Mouse (Mus musculus): ENCODE data around the gene Hist1h2bk. TPM values are rescaled to one million over a fixed set of nuclear protein-coding genes. Genes with fewer than 3 reads are reported as not detected.

The Hist1h2bk gene
- polyA plus RNA-seq, 1 experiment, result 8.2 TPM

DNA sequence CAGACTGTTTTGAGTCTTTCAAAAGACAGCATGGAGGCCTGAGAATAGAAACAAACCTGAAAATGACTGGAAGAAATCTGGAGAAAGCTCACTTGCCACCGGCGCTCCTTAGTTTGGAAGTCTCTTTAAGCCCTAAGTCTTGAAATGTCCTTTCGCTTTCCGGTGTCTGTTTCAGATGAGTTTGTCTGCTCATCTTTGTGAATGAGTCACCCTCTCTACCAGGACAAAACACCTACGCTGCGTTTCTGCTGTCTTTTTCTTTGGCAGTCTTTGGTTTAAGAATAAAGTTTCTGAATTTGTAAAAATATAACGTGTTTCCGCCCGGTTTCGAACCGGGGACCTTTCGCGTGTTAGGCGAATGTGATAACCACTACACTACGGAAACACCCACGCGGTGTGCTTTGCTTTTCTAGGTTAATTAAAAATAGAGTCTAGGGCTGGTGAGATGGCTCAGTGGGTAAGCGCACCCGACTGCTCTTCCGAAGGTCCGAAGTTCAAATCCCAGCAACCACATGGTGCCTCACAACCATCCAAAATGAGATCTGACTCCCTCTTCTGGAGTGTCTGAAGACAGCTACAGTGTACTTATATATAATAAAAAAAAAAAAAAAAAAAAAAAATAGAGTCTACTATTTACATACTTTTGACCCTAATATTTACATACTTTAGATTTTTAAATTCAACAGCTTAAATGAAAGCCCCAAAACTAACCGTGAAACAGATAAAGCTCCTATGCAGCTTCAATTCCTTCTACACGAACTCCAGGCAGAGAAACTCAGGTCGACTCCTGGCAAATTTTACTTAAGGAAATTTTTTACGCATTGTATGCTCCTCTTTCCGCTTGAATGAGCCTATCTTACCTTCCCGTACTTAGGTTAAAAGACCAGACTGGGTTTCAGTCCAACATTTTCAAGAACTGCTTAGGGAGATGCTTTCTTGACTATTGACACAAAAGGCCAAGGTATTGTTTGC, 19.9 kb upstream of the Hist1h2bk start:
- Histone ChIP-seq H3K27me3 (ENCODE audit: control insufficient read depth, insufficient read depth, insufficient read length) (no peaks in the 10 kb centered on the region), H3K4me2 (ENCODE audit: low read depth) (peak overlapping the region; percentile 37), H3K36me3 (ENCODE audit: control insufficient read depth, insufficient read depth) (no peaks in the 10 kb centered on the region), H3ac (ENCODE audit: control insufficient read depth, insufficient read length) (no peak overlapping the region), H3K4me3 (no peak overlapping the region), H3K79me2 (ENCODE audit: control insufficient read depth, insufficient read depth) (no peaks in the 10 kb centered on the region)
- TF ChIP-seq CEBPB (IDR thresholded peaks at IDR 0.05; ENCODE audit: insufficient read depth, poor library complexity, severe bottlenecking) (0 out of 2 replicates have a peak, but pooled peaks have one; percentile 12), REST (IDR thresholded peaks at IDR 0.05; ENCODE audit: insufficient read depth, insufficient read length) (no peak), POLR2A (IDR thresholded peaks at IDR 0.05; ENCODE audit: insufficient read length, low read depth) (no peak), E2F4 (IDR thresholded peaks at IDR 0.05; ENCODE audit: insufficient read depth) (no peak)

DNA sequence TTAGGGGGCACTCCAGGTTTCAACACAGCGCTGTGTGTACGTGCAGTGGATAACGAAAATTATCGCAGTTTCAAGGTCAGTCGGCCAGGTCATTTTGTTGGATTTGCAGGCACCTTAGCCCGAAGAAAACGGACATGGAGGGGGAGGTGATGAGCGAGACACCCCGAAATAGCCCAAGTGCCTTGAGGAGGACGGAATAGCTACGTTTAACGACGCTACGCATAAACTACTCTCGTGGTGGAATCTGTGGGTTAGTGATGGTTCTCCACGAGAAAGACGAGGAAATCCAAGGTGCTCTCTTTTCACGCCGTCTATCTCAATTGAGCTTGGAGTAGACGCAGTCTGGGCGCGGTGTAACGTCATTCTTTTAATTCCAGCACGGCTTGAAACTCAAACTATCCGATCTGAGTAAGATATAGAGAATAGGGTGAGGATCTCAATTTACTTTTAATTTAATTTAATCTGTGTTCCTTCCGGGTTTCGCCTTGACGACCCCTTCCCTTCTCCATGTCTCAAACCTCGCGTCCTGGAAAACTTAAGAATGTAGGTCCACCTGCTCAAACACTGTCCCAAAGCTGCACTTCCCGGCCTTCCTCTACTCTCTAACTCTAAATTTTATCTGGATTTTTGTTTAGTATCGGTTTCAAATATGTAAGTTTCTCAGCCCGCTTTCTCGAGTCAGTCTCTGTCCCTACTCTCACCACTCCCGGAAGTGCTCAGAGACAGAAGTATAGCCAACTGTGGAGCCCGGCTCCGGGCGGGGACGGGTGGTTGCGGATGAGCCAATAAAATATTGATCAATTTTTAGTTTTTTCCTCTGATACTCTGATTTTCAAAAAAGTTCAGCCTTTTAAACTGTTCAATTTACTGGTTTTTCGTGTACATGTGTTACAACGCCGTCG, 15.5 kb upstream of the Hist1h2bk start:
- Histone ChIP-seq H3K79me2 (ENCODE audit: control insufficient read depth, insufficient read depth) (no peaks in the 10 kb centered on the region), H3K4me2 (ENCODE audit: low read depth) (peak overlapping the region; percentile 79), H3K36me3 (ENCODE audit: control insufficient read depth, insufficient read depth) (no peaks in the 10 kb centered on the region), H3K27me3 (ENCODE audit: control insufficient read depth, insufficient read depth, insufficient read length) (no peaks in the 10 kb centered on the region), H3ac (ENCODE audit: control insufficient read depth, insufficient read length) (no peak overlapping the region), H3K4me3 (peak overlapping the region; percentile 52)
- TF ChIP-seq POLR2A (IDR thresholded peaks at IDR 0.05; ENCODE audit: insufficient read length, low read depth), result no peak
- TF ChIP-seq USF1 (IDR thresholded peaks at IDR 0.05; ENCODE audit: low read depth), result no peak

GRCm38 (mm10) chr13:22020901-22021339, 14.8 kb upstream of the Hist1h2bk start:
- TF ChIP-seq E2F4 (IDR thresholded peaks at IDR 0.05; ENCODE audit: insufficient read depth) (peak; percentile 14), MYOG (IDR thresholded peaks at IDR 0.05; ENCODE audit: control insufficient read depth in 1 of 3, insufficient read depth in 1 of 3, insufficient read length in 2 of 3, low read depth in 2 of 3) (no peak)

DNA sequence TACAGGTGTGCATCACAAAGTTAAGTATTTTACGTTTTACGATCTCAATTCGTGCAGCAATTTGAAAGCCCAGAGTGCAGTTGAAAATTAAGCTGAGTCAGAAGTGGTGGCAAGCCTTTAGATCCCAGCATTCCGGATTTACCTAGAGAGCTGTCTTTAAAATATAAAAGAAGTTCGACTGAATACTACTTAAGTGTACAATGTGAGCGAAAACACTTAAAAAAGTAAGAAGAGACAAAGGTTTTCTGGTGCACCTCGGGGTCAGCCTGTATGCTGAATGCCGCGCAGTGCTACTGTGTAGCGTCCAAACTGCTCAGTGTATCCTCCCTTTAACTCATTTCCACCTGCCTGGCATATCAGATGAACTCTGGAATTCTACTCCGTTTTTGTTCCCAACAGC, 14.1 kb upstream of the Hist1h2bk start:
- TF ChIP-seq POLR2A (IDR thresholded peaks at IDR 0.05; ENCODE audit: insufficient read length, low read depth) (no peak), MYOG (IDR thresholded peaks at IDR 0.05; ENCODE audit: control insufficient read depth in 1 of 3, insufficient read depth in 1 of 3, insufficient read length in 2 of 3, low read depth in 2 of 3) (no peak), SRF (IDR thresholded peaks at IDR 0.05; ENCODE audit: control insufficient read depth, insufficient read length, low read depth) (no peak), TCF3 (IDR thresholded peaks at IDR 0.05; ENCODE audit: insufficient read length, low read depth) (no peak), CEBPB (IDR thresholded peaks at IDR 0.05; ENCODE audit: insufficient read depth, poor library complexity, severe bottlenecking) (no peak), TCF12 (IDR thresholded peaks at IDR 0.05; ENCODE audit: insufficient read depth, poor library complexity, severe bottlenecking) (no peak), E2F4 (IDR thresholded peaks at IDR 0.05; ENCODE audit: insufficient read depth) (no peak), MYOD1 (IDR thresholded peaks at IDR 0.05; ENCODE audit: control insufficient read depth in 1 of 3, insufficient read length in 2 of 3, low read depth in 2 of 3) (no peak), USF1 (IDR thresholded peaks at IDR 0.05; ENCODE audit: low read depth) (no peak), MAX (IDR thresholded peaks at IDR 0.05; ENCODE audit: low read depth) (no peak), POLR2AphosphoS2 (IDR thresholded peaks at IDR 0.05; ENCODE audit: insufficient read length, low read depth) (no peak), REST (IDR thresholded peaks at IDR 0.05; ENCODE audit: insufficient read depth, insufficient read length) (no peak)
- H3K4me2 ChIP-seq (ENCODE audit: low read depth), result peak overlapping the region; percentile 79
- no peak overlapping the region for H3ac ChIP-seq (ENCODE audit: control insufficient read depth, insufficient read length)
- peak overlapping the region; percentile 52 for H3K4me3 ChIP-seq
- no peaks in the 10 kb centered on the region for H3K36me3 ChIP-seq (ENCODE audit: control insufficient read depth, insufficient read depth)
- no peaks in the 10 kb centered on the region for H3K27me3 ChIP-seq (ENCODE audit: control insufficient read depth, insufficient read depth, insufficient read length)
- no peaks in the 10 kb centered on the region for H3K79me2 ChIP-seq (ENCODE audit: control insufficient read depth, insufficient read depth)

More at GRCm38 (mm10) chr13:22020901-22021339, 14.8 kb upstream of the Hist1h2bk start:
- Histone ChIP-seq H3ac (ENCODE audit: control insufficient read depth, insufficient read length) (no peak overlapping the region), H3K79me2 (ENCODE audit: control insufficient read depth, insufficient read depth) (no peaks in the 10 kb centered on the region), H3K27me3 (ENCODE audit: control insufficient read depth, insufficient read depth, insufficient read length) (no peaks in the 10 kb centered on the region), H3K36me3 (ENCODE audit: control insufficient read depth, insufficient read depth) (no peaks in the 10 kb centered on the region), H3K4me3 (peak overlapping the region; percentile 52), H3K4me2 (ENCODE audit: low read depth) (peak overlapping the region; percentile 79)

DNA sequence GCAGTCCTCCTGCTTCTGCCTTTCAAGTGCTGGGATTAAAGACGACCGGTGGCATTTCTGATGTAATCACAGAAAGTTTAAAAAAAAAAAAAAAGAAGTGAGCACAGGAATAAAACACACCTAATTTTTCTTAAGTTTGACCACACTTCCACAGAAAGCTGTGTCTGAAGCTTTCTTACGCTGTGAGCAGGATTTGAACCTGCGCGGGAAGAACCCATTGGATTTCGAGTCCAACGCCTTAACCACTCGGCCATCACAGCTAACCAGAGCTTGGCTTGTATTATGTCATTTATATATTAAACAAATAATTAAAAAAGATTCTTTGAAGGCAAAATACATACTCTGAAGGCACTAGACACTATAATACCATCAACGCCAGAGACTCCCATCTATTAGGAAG, 13.4 kb upstream of the Hist1h2bk start:
- Histone ChIP-seq H3K4me2 (ENCODE audit: low read depth) (peak overlapping the region; percentile 79), H3K79me2 (ENCODE audit: control insufficient read depth, insufficient read depth) (no peaks in the 10 kb centered on the region), H3K27me3 (ENCODE audit: control insufficient read depth, insufficient read depth, insufficient read length) (no peaks in the 10 kb centered on the region), H3K36me3 (ENCODE audit: control insufficient read depth, insufficient read depth) (no peaks in the 10 kb centered on the region), H3ac (ENCODE audit: control insufficient read depth, insufficient read length) (no peak overlapping the region), H3K4me3 (peak overlapping the region; percentile 52)
- TF ChIP-seq TCF3 (IDR thresholded peaks at IDR 0.05; ENCODE audit: insufficient read length, low read depth) (no peak), CEBPB (IDR thresholded peaks at IDR 0.05; ENCODE audit: insufficient read depth, poor library complexity, severe bottlenecking) (0 out of 2 replicates have a peak, but pooled peaks have one; percentile 10), E2F4 (IDR thresholded peaks at IDR 0.05; ENCODE audit: insufficient read depth) (peak; percentile 55)

Data from myocyte (in vitro differentiated cells).